23 mouse cellular contexts compared by ENCODE assay signal in genomic region chr3:102654962-102655361, GRCm38 (mm10).
A peak's percentile ranks its signal among the peaks of the same experiment; 100 is the strongest.
DNase-seq lines count a peak whose midpoint lies in the region; ATAC-seq and TF ChIP-seq lines count a peak whose summit lies in the region.
"Had no signal": no experiment of that assay in that cellular context is flagged by ENCODE, and none has a peak within 500 bp of the region (broad histone marks: within the 10 kb centered on the region; RNA-seq: fewer than 3 reads in every experiment).

No protein-coding gene starts in this region.

- no peaks in the 10 kb centered on the region for H3K27me3 ChIP-seq in hindbrain, embryonic 15.5 days
- H3K27me3 ChIP-seq in hindbrain, embryonic 14.5 days (ENCODE audit: control insufficient read depth, insufficient read depth, low read length): no peaks in the 10 kb centered on the region
- no peaks in the 10 kb centered on the region for H3K27me3 ChIP-seq in hindbrain, postnatal 0 days (ENCODE audit: insufficient read depth, low read length)
- H3K27me3 ChIP-seq in hindbrain, embryonic 10.5 days (ENCODE audit: insufficient read depth, poor library complexity, severe bottlenecking): no peaks in the 10 kb centered on the region
- H3K27me3 ChIP-seq in limb, embryonic 10.5 days (ENCODE audit: low read depth, poor library complexity, severe bottlenecking): no peaks in the 10 kb centered on the region
- H3K27me3 ChIP-seq: CH12.LX, Patski had no signal

- H3K27ac ChIP-seq in hindbrain, embryonic 15.5 days (replicated peaks): no peak overlapping the region
- H3K27ac ChIP-seq in hindbrain, embryonic 14.5 days: no peak overlapping the region
- no peak overlapping the region for H3K27ac ChIP-seq in hindbrain, postnatal 0 days
- no peak overlapping the region for H3K27ac ChIP-seq in hindbrain, embryonic 10.5 days
- peak overlapping the region; percentile 64; the same call in 1 of the 2 replicates for H3K27ac ChIP-seq in limb, embryonic 10.5 days

- 0 out of 2 replicates have a peak, but pooled peaks have one; percentile 29 for ATAC-seq in hindbrain, embryonic 15.5 days (ENCODE audit: low FRiP score, low read depth)
- ATAC-seq in hindbrain, embryonic 14.5 days (ENCODE audit: low FRiP score): no peak
- ATAC-seq in hindbrain, postnatal 0 days: peak; percentile 66
- ATAC-seq: activated CD4-positive, CD25-positive, alpha-beta regulatory T cell, adult 4 months; CD4-positive, CD25-positive, alpha-beta regulatory T cell, adult 4 months; Patski had no signal

- TF ChIP-seq CTCF in hindbrain, postnatal 0 days (IDR thresholded peaks at IDR 0.05; ENCODE audit: low read depth): no peak

- H3K4me3 ChIP-seq in hindbrain, embryonic 15.5 days: no peak overlapping the region
- no peak overlapping the region for H3K4me3 ChIP-seq in hindbrain, embryonic 14.5 days (replicated peaks; ENCODE audit: low read length)
- H3K4me3 ChIP-seq in hindbrain, postnatal 0 days (ENCODE audit: low read length): no peak overlapping the region
- H3K4me3 ChIP-seq in hindbrain, embryonic 10.5 days: no peak overlapping the region
- no peak overlapping the region for H3K4me3 ChIP-seq in limb, embryonic 10.5 days

- intact Hi-C loops in heart, postnatal 14 days (cut with DNase I): no loop called here

- WGBS in hindbrain, embryonic 15.5 days: 79% methylated on average over 9 of the region's 10 CpGs
- WGBS in hindbrain, embryonic 14.5 days: 83% methylated on average over 10 of the region's 10 CpGs
- WGBS in hindbrain, postnatal 0 days: 80% methylated on average over 10 of the region's 10 CpGs
- 83% methylated on average over 10 of the region's 10 CpGs for WGBS in hindbrain, embryonic 10.5 days
- WGBS in limb, embryonic 10.5 days: 88% methylated on average over 10 of the region's 10 CpGs

- H3K9ac ChIP-seq in hindbrain, embryonic 15.5 days: no peak overlapping the region
- H3K9ac ChIP-seq in hindbrain, embryonic 14.5 days: no peak overlapping the region
- no peak overlapping the region for H3K9ac ChIP-seq in hindbrain, postnatal 0 days (replicated peaks; ENCODE audit: low read length)

- no peaks in the 10 kb centered on the region for H3K9me3 ChIP-seq in hindbrain, embryonic 15.5 days
- H3K9me3 ChIP-seq in hindbrain, embryonic 14.5 days (ENCODE audit: control insufficient read depth, low read length): no peaks in the 10 kb centered on the region
- H3K9me3 ChIP-seq in hindbrain, postnatal 0 days (ENCODE audit: low read length): no peaks in the 10 kb centered on the region
- H3K9me3 ChIP-seq in hindbrain, embryonic 10.5 days: no peaks in the 10 kb centered on the region
- H3K9me3 ChIP-seq in limb, embryonic 10.5 days (replicated peaks): no peaks in the 10 kb centered on the region
- H3K9me3 ChIP-seq: G1E had no signal

- no peaks in the 10 kb centered on the region for H3K36me3 ChIP-seq in hindbrain, embryonic 15.5 days
- no peaks in the 10 kb centered on the region for H3K36me3 ChIP-seq in hindbrain, embryonic 14.5 days (replicated peaks; ENCODE audit: control insufficient read depth, insufficient read depth)
- H3K36me3 ChIP-seq in hindbrain, postnatal 0 days (ENCODE audit: insufficient read depth, low read length): no peaks in the 10 kb centered on the region
- no peaks in the 10 kb centered on the region for H3K36me3 ChIP-seq in hindbrain, embryonic 10.5 days
- no peaks in the 10 kb centered on the region for H3K36me3 ChIP-seq in limb, embryonic 10.5 days
- H3K36me3 ChIP-seq: G1E had no signal

- H3K4me1 ChIP-seq in hindbrain, embryonic 15.5 days (replicated peaks): no peaks in the 10 kb centered on the region
- H3K4me1 ChIP-seq in hindbrain, embryonic 14.5 days (replicated peaks; ENCODE audit: control insufficient read depth, insufficient read depth, low read length): no peaks in the 10 kb centered on the region
- H3K4me1 ChIP-seq in hindbrain, postnatal 0 days (ENCODE audit: insufficient read depth, low read length): no peaks in the 10 kb centered on the region
- peaks cover 14% of the 10 kb centered on the region; the same call in 1 of the 2 replicates for H3K4me1 ChIP-seq in hindbrain, embryonic 10.5 days (replicated peaks)
- peaks cover 43% of the 10 kb centered on the region for H3K4me1 ChIP-seq in limb, embryonic 10.5 days

- peak; percentile 62 for DNase-seq in heart, adult 11 months
- no peak for DNase-seq in heart, postnatal 14 days
- no peak for DNase-seq in hindbrain, embryonic 14.5 days (ENCODE audit: low spot score)
- no peak for DNase-seq in hindbrain, postnatal 0 days (ENCODE audit: low spot score)
- DNase-seq in hindbrain, embryonic 10.5 days (ENCODE audit: low spot score): no peak
- no peak for DNase-seq in limb, embryonic 10.5 days (ENCODE audit: low spot score)
- no peak for DNase-seq in adrenal gland, postnatal 4 days (ENCODE audit: low spot score in 2 of 2)
- DNase-seq: adrenal gland, adult 2 months; adrenal gland, adult 8-10 months; adrenal gland, postnatal 10 days; adrenal gland, postnatal 14 days; adrenal gland, postnatal 25 days; adrenal gland, postnatal 36 days; B cell, adult 2 months; cerebellum, adult 11 months; cerebellum, adult 11-12 months; cerebellum, adult 18-20 months had no signal

- H3K4me2 ChIP-seq in hindbrain, embryonic 15.5 days: no peak overlapping the region
- H3K4me2 ChIP-seq in hindbrain, embryonic 14.5 days (replicated peaks): no peak overlapping the region
- H3K4me2 ChIP-seq in hindbrain, postnatal 0 days (ENCODE audit: low read depth, low read length): no peak overlapping the region
